Mouse (Mus musculus) embryonic facial prominence, embryonic 14.5 days (tissue): ENCODE data around the gene Ubxn7. TPM values are rescaled to one million over a fixed set of nuclear protein-coding genes. Genes with fewer than 3 reads are reported as not detected.

Experiments used
- ATAC-seq: fragments of 200-750 bp; cut with Nextera tagmentation; 2 replicates; pipeline ENCODE4 v1.8.0; 2017; ENCODE audit warnings: low read depth, moderate number of reproducible peaks, moderate TSS enrichment
- DNase-seq: peaks from one replicate; pipeline ENCODE4 v3.0.0-alpha.2; 2015; ENCODE audit warnings: low spot score
- H3K27ac ChIP-seq: fragments of 300-500 bp; sonication (generic); replicated peaks from 2 replicates; pipeline ENCODE4 v1.5.1; 2014; ENCODE audit warnings: low read depth, mild to moderate bottlenecking, low read length, moderate library complexity
- H3K27me3 ChIP-seq: fragments of 300-500 bp; sonication (generic); replicated peaks from 2 replicates; pipeline ENCODE4 v1.6.1; 2014; ENCODE audit warnings: low read length; ENCODE audit not compliant: control insufficient read depth, insufficient read depth
- H3K36me3 ChIP-seq: fragments of 300-500 bp; sonication (generic); 2 replicates; pipeline ENCODE4 v1.6.1; 2014; ENCODE audit warnings: low read length, mixed read lengths; ENCODE audit not compliant: control insufficient read depth, insufficient read depth
- H3K4me1 ChIP-seq: fragments of 300-500 bp; sonication (generic); 2 replicates; pipeline ENCODE4 v1.6.1; 2014; ENCODE audit warnings: antibody characterized with exemption, low read length; ENCODE audit not compliant: control insufficient read depth, insufficient read depth
- H3K4me2 ChIP-seq: fragments of 300-500 bp; sonication (generic); 2 replicates; pipeline ENCODE4 v1.6.1; 2014; ENCODE audit warnings: low read depth, mild to moderate bottlenecking, low read length, moderate library complexity, mixed read lengths
- H3K4me3 ChIP-seq: fragments of 300-500 bp; sonication (generic); 2 replicates; pipeline ENCODE4 v1.5.1; 2014; ENCODE audit warnings: low read depth, mild to moderate bottlenecking, low read length
- H3K9ac ChIP-seq: fragments of 300-500 bp; sonication (generic); 2 replicates; pipeline ENCODE4 v1.6.1; 2014; ENCODE audit warnings: low read depth, mild to moderate bottlenecking, low read length, moderate library complexity, mixed read lengths
- H3K9me3 ChIP-seq: fragments of 300-500 bp; sonication (generic); 2 replicates; pipeline ENCODE4 v1.6.1; 2016; ENCODE audit warnings: low read length; ENCODE audit not compliant: control insufficient read depth
- WGBS: fragments of 180-500 bp; shearing (Covaris S2); extraction: QIAGEN DNeasy Blood & Tissue Kit; methylation state at CpG from one replicate; pipeline ENCODE4 v1.1.7; 2014; 5-methylcytosine and 5-hydroxymethylcytosine counted together
- polyA plus RNA-seq: library from polyadenylated mRNA; unstranded; fragments of >200 nt; fragmentation: Nextera tagmentation; extraction: Ambion mirVana; gene quantifications from 2 replicates; pipeline ENCODE4 v1.2.1, GENCODE M21; 2014

The Ubxn7 gene
- polyA plus RNA-seq, 1 experiment from 2014 or later = 21.1 TPM

- no peak overlapping the region for H3K9ac ChIP-seq
- no peak overlapping the region for H3K4me2 ChIP-seq
- ATAC-seq (no peak), DNase-seq (no peak)
- no peaks in the 10 kb centered on the region for H3K36me3 ChIP-seq
- H3K4me3 ChIP-seq = no peak overlapping the region
- no peaks in the 10 kb centered on the region for H3K9me3 ChIP-seq
- 62% methylated on average over 2 of the region's 2 CpGs for WGBS
- no peaks in the 10 kb centered on the region for H3K27me3 ChIP-seq
- H3K27ac ChIP-seq = no peak overlapping the region
- H3K4me1 ChIP-seq = no peaks in the 10 kb centered on the region
Measured at GRCm38 (mm10) chr16:32316601-32317000, 15.5 kb upstream of the Ubxn7 start.

- Histone ChIP-seq H3K4me3 (no peak overlapping the region), H3K9ac (no peak overlapping the region), H3K9me3 (no peaks in the 10 kb centered on the region), H3K36me3 (no peaks in the 10 kb centered on the region), H3K27ac (no peak overlapping the region), H3K4me1 (no peaks in the 10 kb centered on the region), H3K4me2 (no peak overlapping the region), H3K27me3 (no peaks in the 10 kb centered on the region)
- DNase-seq = no peak
- WGBS = 30% methylated on average over 7 of the region's 7 CpGs
- no peak for ATAC-seq
Measured at GRCm38 (mm10) chr16:32323953-32324352, 8.1 kb upstream of the Ubxn7 start.

DNA sequence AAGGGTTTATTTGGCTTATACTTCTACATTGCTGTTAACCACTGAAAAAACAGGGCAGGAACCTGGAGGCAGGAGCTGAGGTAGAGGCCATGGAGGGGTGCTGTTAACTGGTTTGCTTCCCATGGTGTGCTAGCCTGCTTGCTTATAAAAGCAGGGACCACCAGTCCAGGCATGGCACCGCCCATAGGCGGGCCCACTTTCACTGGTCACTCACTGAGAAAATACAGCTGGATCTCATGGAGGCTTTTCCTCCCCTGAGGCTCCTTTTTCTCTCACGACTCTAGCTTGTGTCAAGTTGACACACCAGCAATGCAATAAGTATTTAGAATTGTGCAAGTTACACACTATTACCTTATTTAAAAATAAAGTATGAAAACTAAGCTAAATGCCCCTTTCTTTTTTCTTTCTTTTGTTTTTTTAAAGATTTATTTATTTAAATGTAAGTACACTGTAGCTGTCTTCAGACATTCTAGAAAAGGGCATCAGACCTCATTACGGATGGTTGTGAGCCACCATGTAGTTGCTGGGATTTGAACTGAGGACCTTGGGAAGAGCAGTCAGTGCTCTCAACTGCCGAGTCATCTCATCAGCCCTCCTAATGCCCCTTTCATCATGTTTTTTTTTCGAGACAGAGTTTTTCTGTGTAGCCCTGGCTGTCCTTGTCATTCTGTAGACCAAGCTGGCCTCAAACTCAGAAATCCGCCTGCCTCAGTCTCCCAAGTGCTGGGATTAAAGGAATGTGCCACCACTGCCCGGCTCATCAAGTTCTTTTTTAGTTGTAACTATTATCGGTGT, 984 bp upstream of the Ubxn7 start:
- Histone ChIP-seq H3K36me3 (no peaks in the 10 kb centered on the region), H3K4me1 (no peaks in the 10 kb centered on the region; the same call in 1 of the 2 replicates), H3K9me3 (no peaks in the 10 kb centered on the region), H3K4me3 (peak overlapping the region; percentile 61), H3K27me3 (no peaks in the 10 kb centered on the region), H3K4me2 (peak overlapping the region; percentile 53), H3K27ac (peak overlapping the region; percentile 95), H3K9ac (peak overlapping the region; percentile 96)
- no peak for ATAC-seq
- no peak for DNase-seq
- 47% methylated on average over 9 of the region's 9 CpGs for WGBS

- Histone ChIP-seq H3K4me2 (peak overlapping the region; percentile 53), H3K9ac (peak overlapping the region; percentile 96), H3K27me3 (no peaks in the 10 kb centered on the region), H3K27ac (peak overlapping the region; percentile 95), H3K9me3 (no peaks in the 10 kb centered on the region), H3K36me3 (no peaks in the 10 kb centered on the region), H3K4me1 (no peaks in the 10 kb centered on the region; the same call in 1 of the 2 replicates), H3K4me3 (peak overlapping the region; percentile 61)
- ATAC-seq (peak; percentile 65), DNase-seq (peak; percentile 84)
- under 1% methylated on average over 35 of the region's 54 CpGs for WGBS
Measured at GRCm38 (mm10) chr16:32332556-32333511, 777 bp downstream of the Ubxn7 start.

GRCm38 (mm10) chr16:32335146-32335545, 3.1 kb downstream of the Ubxn7 start:
- Histone ChIP-seq H3K27ac (no peak overlapping the region), H3K9ac (no peak overlapping the region), H3K4me1 (no peaks in the 10 kb centered on the region; the same call in 1 of the 2 replicates), H3K4me3 (no peak overlapping the region), H3K36me3 (no peaks in the 10 kb centered on the region), H3K4me2 (no peak overlapping the region), H3K27me3 (no peaks in the 10 kb centered on the region), H3K9me3 (no peaks in the 10 kb centered on the region)
- ATAC-seq (no peak), DNase-seq (no peak)
- WGBS = 92% methylated on average over 5 of the region's 5 CpGs

- H3K27ac ChIP-seq = no peak overlapping the region
- H3K36me3 ChIP-seq = no peaks in the 10 kb centered on the region
- no peak for ATAC-seq
- no peaks in the 10 kb centered on the region for H3K9me3 ChIP-seq
- no peak overlapping the region for H3K9ac ChIP-seq
- H3K4me3 ChIP-seq = no peak overlapping the region
- no peaks in the 10 kb centered on the region for H3K27me3 ChIP-seq
- no peak overlapping the region for H3K4me2 ChIP-seq
- WGBS = 73% methylated on average over 7 of the region's 7 CpGs
- no peak for DNase-seq
- no peaks in the 10 kb centered on the region for H3K4me1 ChIP-seq
Measured at GRCm38 (mm10) chr16:32336026-32336780, 4.1 kb downstream of the Ubxn7 start.

DNA sequence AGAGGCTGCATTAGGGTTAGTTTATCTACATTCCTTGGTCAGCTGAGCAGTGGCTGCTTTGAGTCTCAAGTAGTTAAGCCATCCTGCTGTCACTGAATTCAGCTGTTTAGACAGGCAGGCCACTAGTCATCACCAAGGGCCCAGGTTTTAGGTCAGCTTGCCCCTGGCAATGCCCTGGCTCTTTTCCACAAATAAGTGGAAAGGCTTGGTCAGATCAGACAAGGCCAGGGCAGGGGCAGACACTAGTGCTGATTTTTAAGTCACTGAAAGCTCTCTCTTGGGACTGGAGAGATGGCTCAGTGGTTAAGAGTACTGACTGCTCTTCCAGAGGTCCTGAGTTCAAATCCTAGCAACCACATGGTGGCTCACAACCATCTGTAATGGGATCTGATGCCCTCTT, 4.9 kb downstream of the Ubxn7 start:
- H3K36me3 ChIP-seq = no peaks in the 10 kb centered on the region
- H3K9ac ChIP-seq = no peak overlapping the region
- DNase-seq = no peak
- no peak overlapping the region for H3K4me3 ChIP-seq
- no peak for ATAC-seq
- H3K4me1 ChIP-seq = no peaks in the 10 kb centered on the region
- no peak overlapping the region for H3K27ac ChIP-seq
- no peak overlapping the region for H3K4me2 ChIP-seq
- H3K9me3 ChIP-seq = no peaks in the 10 kb centered on the region
- H3K27me3 ChIP-seq = no peaks in the 10 kb centered on the region

DNA sequence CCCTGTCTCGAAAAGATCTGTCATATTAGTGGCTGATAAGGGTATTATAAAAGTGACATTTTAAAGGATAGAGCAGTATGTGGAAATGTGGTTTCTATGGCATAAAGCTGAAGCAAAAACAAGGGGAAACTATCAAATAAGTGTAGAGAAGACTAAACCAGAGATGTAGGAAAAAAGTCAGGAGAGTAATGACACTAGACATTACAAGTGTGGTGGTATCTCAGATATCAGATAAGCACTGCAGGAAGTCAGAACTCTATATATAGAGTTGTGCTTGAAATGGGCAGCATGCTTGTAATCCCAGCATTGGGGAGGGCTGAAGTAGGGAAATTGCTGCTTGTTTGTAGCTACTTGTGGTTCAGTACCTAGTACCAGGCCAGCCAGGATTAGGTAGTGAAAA, 8.4 kb downstream of the Ubxn7 start:
- WGBS = 88% methylated on average over 1 of the region's 1 CpGs

More for the DNA sequence above, 8.4 kb downstream of the Ubxn7 start:
- Histone ChIP-seq H3K27ac (no peak overlapping the region), H3K4me3 (no peak overlapping the region), H3K36me3 (no peaks in the 10 kb centered on the region), H3K4me2 (no peak overlapping the region), H3K4me1 (no peaks in the 10 kb centered on the region), H3K9me3 (no peaks in the 10 kb centered on the region), H3K27me3 (no peaks in the 10 kb centered on the region), H3K9ac (no peak overlapping the region)
- ATAC-seq = no peak
- no peak for DNase-seq
